Mouse (Mus musculus): Measurements from ENCODE around the gene Ttc3. TPM values are rescaled to one million over a fixed set of nuclear protein-coding genes. Genes with fewer than 3 reads are reported as not detected.
A peak's percentile ranks its signal among the peaks of the same experiment; 100 is the strongest.
"Not testable (repeated sequence)": the region's sequence is repeated elsewhere in the genome, so short reads cannot be mapped to it uniquely, and the experiment has no call there.

Ttc3 gene
- total RNA-seq, 2 experiments from 2014 or later = 42.0 to 155 TPM

- ATAC-seq (replicated peaks; ENCODE audit: low FRiP score, low TSS enrichment, poor library complexity, severe bottlenecking) = no peak
Observed at GRCm38 (mm10) chr16:94473086-94473822, 102.8 kb downstream of the Ttc3 start.

GRCm38 (mm10) chr16:94484752-94485535, 114.5 kb downstream of the Ttc3 start:
- ATAC-seq (replicated peaks; ENCODE audit: low FRiP score, low TSS enrichment, poor library complexity, severe bottlenecking) = peak; percentile 44; the same call in 1 of the 2 replicates

GRCm38 (mm10) chr16:94487341-94487740, 116.9 kb downstream of the Ttc3 start:
- no peak for ATAC-seq (replicated peaks; ENCODE audit: low FRiP score, low TSS enrichment, poor library complexity, severe bottlenecking)

- no peak for ATAC-seq (replicated peaks; ENCODE audit: low FRiP score, low TSS enrichment, poor library complexity, severe bottlenecking)
Observed at GRCm38 (mm10) chr16:94489326-94489725, 118.9 kb downstream of the Ttc3 start.

- not testable (repeated sequence) for ATAC-seq (replicated peaks; ENCODE audit: low FRiP score, low TSS enrichment, poor library complexity, severe bottlenecking)
Observed at GRCm38 (mm10) chr16:94497176-94497575, 126.8 kb downstream of the Ttc3 start.

GRCm38 (mm10) chr16:94497911-94498310, 127.5 kb downstream of the Ttc3 start:
- ATAC-seq (replicated peaks; ENCODE audit: low FRiP score, low TSS enrichment, poor library complexity, severe bottlenecking) = no peak

- no peak for ATAC-seq (replicated peaks; ENCODE audit: low FRiP score, low TSS enrichment, poor library complexity, severe bottlenecking)
Observed at GRCm38 (mm10) chr16:94504192-94504591, 133.8 kb downstream of the Ttc3 start.

- no peak for ATAC-seq (replicated peaks; ENCODE audit: low FRiP score, low TSS enrichment, poor library complexity, severe bottlenecking)
Observed at GRCm38 (mm10) chr16:94507071-94507470, 136.7 kb downstream of the Ttc3 start.

GRCm38 (mm10) chr16:94508769-94509168, 138.4 kb downstream of the Ttc3 start:
- no peak for ATAC-seq (replicated peaks; ENCODE audit: low FRiP score, low TSS enrichment, poor library complexity, severe bottlenecking)

- ATAC-seq (replicated peaks; ENCODE audit: low FRiP score, low TSS enrichment, poor library complexity, severe bottlenecking) = no peak
Observed at GRCm38 (mm10) chr16:94509983-94510382, 139.6 kb downstream of the Ttc3 start.

- ATAC-seq (replicated peaks; ENCODE audit: low FRiP score, low TSS enrichment, poor library complexity, severe bottlenecking) = no peak
Observed at GRCm38 (mm10) chr16:94517606-94518005, 147.2 kb downstream of the Ttc3 start.

Other genes starting within 250 kb of the Ttc3 start
- 5.6 and 5.9 TPM in 2 replicates for gene Hlcs, start 57.0 kb upstream of the Ttc3 start, total RNA-seq (2014; fragmentation: Nextera tagmentation)
- 7.0 and 26.9 TPM in 2 replicates for gene Hlcs, start 57.0 kb upstream of the Ttc3 start, total RNA-seq (2017)
- 0.32 and 0.39 TPM in 2 replicates for gene Ripply3, start 42.2 kb upstream of the Ttc3 start, total RNA-seq (2014; fragmentation: Nextera tagmentation)
- gene Ripply3, start 42.2 kb upstream of the Ttc3 start, total RNA-seq (2017) = 0.46 and 2.2 TPM in 2 replicates
- gene Pigp, start 1.2 kb downstream of the Ttc3 start, total RNA-seq (2014; fragmentation: Nextera tagmentation) = 41.7 and 81.2 TPM in 2 replicates
- 23.6 and 28.0 TPM in 2 replicates for gene Pigp, start 1.2 kb downstream of the Ttc3 start, total RNA-seq (2017)
- gene Vps26c, start 156.2 kb downstream of the Ttc3 start, total RNA-seq (2014; fragmentation: Nextera tagmentation) = 23.1 and 29.9 TPM in 2 replicates
- gene Vps26c, start 156.2 kb downstream of the Ttc3 start, total RNA-seq (2017) = 15.1 and 35.5 TPM in 2 replicates
- gene Dyrk1a, start 199.4 kb downstream of the Ttc3 start, total RNA-seq (2014; fragmentation: Nextera tagmentation) = 39.5 and 43.9 TPM in 2 replicates
- 59.8 and 62.4 TPM in 2 replicates for gene Dyrk1a, start 199.4 kb downstream of the Ttc3 start, total RNA-seq (2017)